28 mouse cellular contexts compared by ENCODE assay signal in genomic region chr4:59879444-59879843, GRCm38 (mm10). TPM values are rescaled to one million over a fixed set of nuclear protein-coding genes. Genes with fewer than 3 reads are reported as not detected.
A peak's percentile ranks its signal among the peaks of the same experiment; 100 is the strongest.
DNase-seq lines count a peak whose midpoint lies in the region; TF ChIP-seq lines count a peak whose summit lies in the region.
"Had no signal": no experiment of that assay in that cellular context is flagged by ENCODE, and none has a peak within 500 bp of the region (broad histone marks: within the 10 kb centered on the region; RNA-seq: fewer than 3 reads in every experiment).

No protein-coding gene starts in this region.

- peaks cover 47% of the 10 kb centered on the region for H3K36me3 ChIP-seq in macrophage (ENCODE audit: inconsistent target)

- peaks cover 6% of the 10 kb centered on the region; the same call in 1 of the 2 replicates for H3K4me1 ChIP-seq in lung, adult 2 months (ENCODE audit: control insufficient read depth, insufficient read depth, low read length)
- H3K4me1 ChIP-seq: forebrain, embryonic 10.5 days; hindbrain, embryonic 10.5 days; limb, embryonic 12.5 days; midbrain, embryonic 10.5 days had no signal

- TF ChIP-seq POLR2A in lung, adult 2 months (IDR thresholded peaks at IDR 0.05; ENCODE audit: borderline replicate concordance, extremely low read depth, low read depth, low read length) = no peak

- H3K79me2 ChIP-seq in macrophage (ENCODE audit: inconsistent target) = peaks cover 97% of the 10 kb centered on the region

- WGBS in lung, adult 2 months = 52% methylated on average over 3 of the region's 3 CpGs
- WGBS in macrophage (ENCODE audit: missing documents) = 12% methylated on average over 3 of the region's 3 CpGs

- DNase-seq in heart, adult 11 months = peak; percentile 87
- no peak for DNase-seq in heart, postnatal 10 days
- DNase-seq in lung, adult 2 months = peak; percentile 39
- DNase-seq in lung, postnatal 10 days = no peak
- DNase-seq in brain, adult 2 months (ENCODE audit: low read depth, low spot score) = peak; percentile 53
- DNase-seq in testis, postnatal 14 days (ENCODE audit: low spot score) = no peak
- no peak for DNase-seq in cerebellum, adult 11 months
- DNase-seq: adrenal gland, adult 2 months; cerebellum, adult 11-12 months; cerebellum, postnatal 14 days; gastrocnemius, postnatal 36 days; kidney, adult 2 months; kidney, postnatal 14 days; retina, postnatal 1 day; right cerebral cortex, postnatal 4 days; thymus, postnatal 14 days had no signal

- H3K27ac ChIP-seq in macrophage = 0 out of 2 replicates have a peak overlapping the region, but pooled peaks have one; percentile 2
- H3K27ac ChIP-seq: forebrain, embryonic 10.5 days; hindbrain, embryonic 10.5 days; limb, embryonic 12.5 days; liver, embryonic 12.5 days; lung, embryonic 15.5 days; midbrain, embryonic 10.5 days; stomach, postnatal 0 days had no signal

- H3K4me3 ChIP-seq in lung, adult 2 months (replicated peaks; ENCODE audit: extremely low read depth, low read depth, low read length) = no peak overlapping the region
- H3K4me3 ChIP-seq in macrophage (ENCODE audit: inconsistent target) = no peak overlapping the region
- H3K4me3 ChIP-seq: forebrain, embryonic 10.5 days; heart, embryonic 12.5 days; hindbrain, embryonic 10.5 days; limb, embryonic 12.5 days; liver, embryonic 12.5 days; lung, embryonic 15.5 days; midbrain, embryonic 10.5 days had no signal

- intact Hi-C loops in heart, postnatal 10 days (cut with DNase I) = no loop called here

- TF ChIP-seq CTCF in lung, adult 2 months (IDR thresholded peaks at IDR 0.05; ENCODE audit: insufficient read depth, low read length) = no peak

RNA-seq across cellular contexts. Expression of gene Slc46a2, which starts 35.4 kb away (rescaled TPM):
- under 1 TPM; 0.12 to 0.37 TPM for total RNA-seq in heart, postnatal 10 days (2021)
- polyA plus RNA-seq in lung, adult 2 months (2012; rRNA removed) = 2.5 TPM in 1 of 2 replicates, not detected in the other
- not detected for total RNA-seq in macrophage (2018; cell fraction: chromatin; rRNA removed)
- total RNA-seq in macrophage (2018; cell fraction: cytosol; rRNA removed) = not detected
- not detected for total RNA-seq in macrophage (2018; cell fraction: nucleus; rRNA removed)
- not detected in 3 replicates for polyA plus RNA-seq in macrophage (2018)
- total RNA-seq: adrenal gland, adult 2 months; CH12.LX; monocyte, adult 5-6 weeks had no signal
- polyA plus RNA-seq: adrenal gland, adult 2 months; forebrain, embryonic 10.5 days; heart, embryonic 12.5 days; hindbrain, embryonic 10.5 days; limb, embryonic 12.5 days; liver, embryonic 12.5 days; midbrain, embryonic 10.5 days; neural tube, embryonic 11.5 days had no signal

Comparison
In these comparisons a context has a peak if more than half of its experiments do, and no peak if none do; other contexts are left out.
1. DNase-seq: peak in heart, adult 11 months (single experiment), lung, adult 2 months (single experiment) and brain, adult 2 months (single experiment); none in heart, postnatal 10 days (0 of 2), lung, postnatal 10 days (single experiment), testis, postnatal 14 days (single experiment) and cerebellum, adult 11 months (single experiment).